Mouse (Mus musculus): ENCODE measurements around the gene Eif4e2.

GRCm38 (mm10) chr1:87186261-87187036, 27.3 kb upstream of the Eif4e2 start:
- no peak for TF ChIP-seq GATA1 (IDR thresholded peaks at IDR 0.05; ENCODE audit: low read length)
- TF ChIP-seq TAL1 (IDR thresholded peaks at IDR 0.05; ENCODE audit: low read length): no peak

Data from erythroblast, embryonic 14.5 days (primary cell).